13 mouse cellular contexts compared by ENCODE assay signal in genomic region chr11:75700557-75700956, GRCm38 (mm10).
"Had no signal": no experiment of that assay in that cellular context is flagged by ENCODE, and none has a peak within 500 bp of the region (broad histone marks: within the 10 kb centered on the region; RNA-seq: fewer than 3 reads in every experiment).

No protein-coding gene starts in this region.

- H3K27ac ChIP-seq: kidney, embryonic 15.5 days; limb, embryonic 10.5 days; liver, embryonic 13.5 days; midbrain, embryonic 13.5 days; neural tube, embryonic 15.5 days had no signal

- H3K9me3 ChIP-seq: kidney, embryonic 15.5 days; limb, embryonic 10.5 days; liver, embryonic 13.5 days; midbrain, embryonic 13.5 days; neural tube, embryonic 15.5 days had no signal

- ATAC-seq: midbrain, embryonic 13.5 days had no signal

- H3K4me1 ChIP-seq: kidney, embryonic 15.5 days; liver, embryonic 13.5 days; midbrain, embryonic 13.5 days; neural tube, embryonic 15.5 days had no signal

- DNase-seq: kidney, adult 18-20 months; kidney, postnatal 25 days; liver, embryonic 13.5 days; lung, embryonic 14.5 days; lung, postnatal 14 days; right cerebral cortex, adult 18-20 months; right cerebral cortex, postnatal 25 days; thymus, postnatal 4 days had no signal

- H3K27me3 ChIP-seq: kidney, embryonic 15.5 days; liver, embryonic 13.5 days; midbrain, embryonic 13.5 days; neural tube, embryonic 15.5 days had no signal

- H3K4me2 ChIP-seq: kidney, embryonic 15.5 days; liver, embryonic 13.5 days; lung, embryonic 14.5 days; midbrain, embryonic 13.5 days; neural tube, embryonic 15.5 days had no signal

- H3K9ac ChIP-seq: kidney, embryonic 15.5 days; liver, embryonic 13.5 days; lung, embryonic 14.5 days; midbrain, embryonic 13.5 days; neural tube, embryonic 15.5 days had no signal

- H3K4me3 ChIP-seq: kidney, embryonic 15.5 days; limb, embryonic 10.5 days; liver, embryonic 13.5 days; midbrain, embryonic 13.5 days; myocyte; neural tube, embryonic 15.5 days had no signal
